Mouse (Mus musculus): ENCODE measurements around the gene St3gal3. TPM values are rescaled to one million over a fixed set of nuclear protein-coding genes. Genes with fewer than 3 reads are reported as not detected.

The St3gal3 gene
- polyA plus RNA-seq, 1 experiment = 8.9 TPM

- Histone ChIP-seq H3K4me1 (ENCODE audit: control insufficient read depth, insufficient read depth, insufficient read length) (no peaks in the 10 kb centered on the region), H3K4me3 (ENCODE audit: extremely low read depth, insufficient read depth, insufficient read length) (no peak overlapping the region), H3K27me3 (ENCODE audit: control insufficient read depth, insufficient read depth, low read length) (no peaks in the 10 kb centered on the region), H3K27ac (ENCODE audit: insufficient read depth, low read length) (no peak overlapping the region), H3K36me3 (ENCODE audit: control insufficient read depth, insufficient read depth, low read length) (no peaks in the 10 kb centered on the region)
- 93% methylated on average over 14 of the region's 14 CpGs for WGBS
- no peak for DNase-seq (ENCODE audit: low read depth in 1 of 2, low spot score in 2 of 2)
- TF ChIP-seq CTCF (IDR thresholded peaks at IDR 0.05; ENCODE audit: extremely low read depth, insufficient read depth, insufficient read length, insufficient replicate concordance) (no peak), POLR2A (IDR thresholded peaks at IDR 0.05; ENCODE audit: low read depth, low read length) (no peak)
Observed at GRCm38 (mm10) chr4:118123030-118123704, 11.5 kb downstream of the St3gal3 start.

GRCm38 (mm10) chr4:118122078-118122477 lies 12.6 kb downstream of the St3gal3 start:
- TF ChIP-seq POLR2A (IDR thresholded peaks at IDR 0.05; ENCODE audit: low read depth, low read length) (no peak), CTCF (IDR thresholded peaks at IDR 0.05; ENCODE audit: extremely low read depth, insufficient read depth, insufficient read length, insufficient replicate concordance) (no peak)
- WGBS = 89% methylated on average over 10 of the region's 10 CpGs
- Histone ChIP-seq H3K4me3 (ENCODE audit: extremely low read depth, insufficient read depth, insufficient read length) (no peak overlapping the region), H3K36me3 (ENCODE audit: control insufficient read depth, insufficient read depth, low read length) (no peaks in the 10 kb centered on the region), H3K4me1 (ENCODE audit: control insufficient read depth, insufficient read depth, insufficient read length) (no peaks in the 10 kb centered on the region), H3K27ac (ENCODE audit: insufficient read depth, low read length) (no peak overlapping the region), H3K27me3 (ENCODE audit: control insufficient read depth, insufficient read depth, low read length) (no peaks in the 10 kb centered on the region)
- DNase-seq (ENCODE audit: low read depth in 1 of 2, low spot score in 2 of 2) = no peak

GRCm38 (mm10) chr4:118117565-118117964 lies 17.1 kb downstream of the St3gal3 start:
- Histone ChIP-seq H3K36me3 (ENCODE audit: control insufficient read depth, insufficient read depth, low read length) (no peaks in the 10 kb centered on the region), H3K27ac (ENCODE audit: insufficient read depth, low read length) (no peak overlapping the region), H3K4me3 (ENCODE audit: extremely low read depth, insufficient read depth, insufficient read length) (no peak overlapping the region), H3K27me3 (ENCODE audit: control insufficient read depth, insufficient read depth, low read length) (no peaks in the 10 kb centered on the region), H3K4me1 (ENCODE audit: control insufficient read depth, insufficient read depth, insufficient read length) (no peaks in the 10 kb centered on the region)
- no peak for TF ChIP-seq POLR2A (IDR thresholded peaks at IDR 0.05; ENCODE audit: low read depth, low read length)
- no peak for TF ChIP-seq CTCF (IDR thresholded peaks at IDR 0.05; ENCODE audit: extremely low read depth, insufficient read depth, insufficient read length, insufficient replicate concordance)
- no peak for DNase-seq (ENCODE audit: low read depth in 1 of 2, low spot score in 2 of 2)
- 92% methylated on average over 10 of the region's 10 CpGs for WGBS

GRCm38 (mm10) chr4:118116098-118116497 lies 18.6 kb downstream of the St3gal3 start:
- Histone ChIP-seq H3K4me3 (ENCODE audit: extremely low read depth, insufficient read depth, insufficient read length) (no peak overlapping the region), H3K36me3 (ENCODE audit: control insufficient read depth, insufficient read depth, low read length) (no peaks in the 10 kb centered on the region), H3K27me3 (ENCODE audit: control insufficient read depth, insufficient read depth, low read length) (no peaks in the 10 kb centered on the region), H3K4me1 (ENCODE audit: control insufficient read depth, insufficient read depth, insufficient read length) (no peaks in the 10 kb centered on the region), H3K27ac (ENCODE audit: insufficient read depth, low read length) (no peak overlapping the region)
- no peak for DNase-seq (ENCODE audit: low read depth in 1 of 2, low spot score in 2 of 2)
- 94% methylated on average over 11 of the region's 11 CpGs for WGBS
- TF ChIP-seq CTCF (IDR thresholded peaks at IDR 0.05; ENCODE audit: extremely low read depth, insufficient read depth, insufficient read length, insufficient replicate concordance) = no peak
- no peak for TF ChIP-seq POLR2A (IDR thresholded peaks at IDR 0.05; ENCODE audit: low read depth, low read length)

GRCm38 (mm10) chr4:118115132-118115531 lies 19.6 kb downstream of the St3gal3 start:
- Histone ChIP-seq H3K4me3 (ENCODE audit: extremely low read depth, insufficient read depth, insufficient read length) (no peak overlapping the region), H3K4me1 (ENCODE audit: control insufficient read depth, insufficient read depth, insufficient read length) (no peaks in the 10 kb centered on the region), H3K27ac (ENCODE audit: insufficient read depth, low read length) (no peak overlapping the region), H3K27me3 (ENCODE audit: control insufficient read depth, insufficient read depth, low read length) (no peaks in the 10 kb centered on the region), H3K36me3 (ENCODE audit: control insufficient read depth, insufficient read depth, low read length) (no peaks in the 10 kb centered on the region)
- TF ChIP-seq POLR2A (IDR thresholded peaks at IDR 0.05; ENCODE audit: low read depth, low read length) (no peak), CTCF (IDR thresholded peaks at IDR 0.05; ENCODE audit: extremely low read depth, insufficient read depth, insufficient read length, insufficient replicate concordance) (no peak)
- 88% methylated on average over 7 of the region's 7 CpGs for WGBS
- DNase-seq (ENCODE audit: low read depth in 1 of 2, low spot score in 2 of 2) = no peak

GRCm38 (mm10) chr4:118112601-118113000 lies 22.1 kb downstream of the St3gal3 start:
- Histone ChIP-seq H3K4me3 (ENCODE audit: extremely low read depth, insufficient read depth, insufficient read length) (no peak overlapping the region), H3K4me1 (ENCODE audit: control insufficient read depth, insufficient read depth, insufficient read length) (no peaks in the 10 kb centered on the region), H3K27me3 (ENCODE audit: control insufficient read depth, insufficient read depth, low read length) (no peaks in the 10 kb centered on the region), H3K36me3 (ENCODE audit: control insufficient read depth, insufficient read depth, low read length) (no peaks in the 10 kb centered on the region), H3K27ac (ENCODE audit: insufficient read depth, low read length) (no peak overlapping the region)
- TF ChIP-seq POLR2A (IDR thresholded peaks at IDR 0.05; ENCODE audit: low read depth, low read length) = no peak
- no peak for TF ChIP-seq CTCF (IDR thresholded peaks at IDR 0.05; ENCODE audit: extremely low read depth, insufficient read depth, insufficient read length, insufficient replicate concordance)
- no peak for DNase-seq (ENCODE audit: low read depth in 1 of 2, low spot score in 2 of 2)
- WGBS = 74% methylated on average over 12 of the region's 12 CpGs

GRCm38 (mm10) chr4:118109649-118110048 lies 25.1 kb downstream of the St3gal3 start:
- Histone ChIP-seq H3K4me3 (ENCODE audit: extremely low read depth, insufficient read depth, insufficient read length) (no peak overlapping the region), H3K27ac (ENCODE audit: insufficient read depth, low read length) (no peak overlapping the region), H3K4me1 (ENCODE audit: control insufficient read depth, insufficient read depth, insufficient read length) (no peaks in the 10 kb centered on the region), H3K27me3 (ENCODE audit: control insufficient read depth, insufficient read depth, low read length) (no peaks in the 10 kb centered on the region), H3K36me3 (ENCODE audit: control insufficient read depth, insufficient read depth, low read length) (no peaks in the 10 kb centered on the region; the same call in 1 of the 2 replicates)
- DNase-seq (ENCODE audit: low read depth in 1 of 2, low spot score in 2 of 2) = no peak
- 92% methylated on average over 13 of the region's 13 CpGs for WGBS
- TF ChIP-seq POLR2A (IDR thresholded peaks at IDR 0.05; ENCODE audit: low read depth, low read length) = no peak
- no peak for TF ChIP-seq CTCF (IDR thresholded peaks at IDR 0.05; ENCODE audit: extremely low read depth, insufficient read depth, insufficient read length, insufficient replicate concordance)
